Mouse (Mus musculus) testis, postnatal 14 days (tissue): ENCODE data around the gene Rnf149.

ENCODE experiments used
- DNase-seq: peaks from one replicate; pipeline ENCODE4 v3.0.0; 2021; ENCODE audit warnings: low spot score

Gene Rnf149

GRCm38 (mm10) chr1:39575778-39576375, 1.3 kb downstream of the Rnf149 start:
- no peak for DNase-seq

GRCm38 (mm10) chr1:39573890-39574289, 3.3 kb downstream of the Rnf149 start:
- no peak for DNase-seq

- DNase-seq = no peak
Observed at GRCm38 (mm10) chr1:39571653-39572052, 5.6 kb downstream of the Rnf149 start.

GRCm38 (mm10) chr1:39568079-39568478, 9.1 kb downstream of the Rnf149 start:
- no peak for DNase-seq

DNA sequence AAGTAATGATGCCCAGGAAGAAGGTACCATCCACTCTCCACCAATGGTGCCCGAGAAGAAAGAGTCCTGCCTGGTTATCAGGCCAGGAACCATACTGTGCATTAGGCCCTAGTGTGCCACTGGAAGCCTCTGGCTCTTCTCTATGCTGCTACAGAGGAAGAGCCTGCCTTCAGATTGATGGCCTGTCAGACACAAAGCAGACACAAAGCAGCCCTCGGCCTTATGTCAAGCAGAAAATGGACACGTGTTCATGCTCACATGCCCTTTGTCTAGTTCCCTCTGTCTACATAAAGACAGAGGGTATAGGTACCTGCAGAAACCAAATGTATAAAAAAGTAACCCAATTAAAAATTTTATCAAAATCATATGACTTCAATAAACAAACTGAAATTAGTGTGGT, 12.6 kb downstream of the Rnf149 start:
- DNase-seq = no peak

DNA sequence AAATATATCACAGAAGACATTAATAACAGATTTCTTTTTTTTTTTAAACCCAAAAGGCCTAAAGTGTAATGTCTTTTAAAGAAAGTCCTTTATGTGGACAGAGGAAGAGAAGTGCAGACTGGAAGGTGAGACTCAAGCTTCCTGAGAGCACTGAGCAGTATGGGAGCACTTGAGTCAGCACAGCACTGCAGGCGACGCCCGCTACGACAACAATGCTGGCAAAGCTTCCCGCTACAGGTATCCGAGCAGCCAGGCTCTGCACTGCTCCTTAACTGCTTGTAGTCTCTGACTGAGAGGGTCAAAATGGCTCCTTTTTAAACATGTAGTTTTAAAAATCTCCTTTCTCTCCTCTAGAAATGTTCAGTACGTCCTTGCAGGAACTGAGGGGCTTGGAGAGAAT, 14.0 kb downstream of the Rnf149 start:
- no peak for DNase-seq

DNA sequence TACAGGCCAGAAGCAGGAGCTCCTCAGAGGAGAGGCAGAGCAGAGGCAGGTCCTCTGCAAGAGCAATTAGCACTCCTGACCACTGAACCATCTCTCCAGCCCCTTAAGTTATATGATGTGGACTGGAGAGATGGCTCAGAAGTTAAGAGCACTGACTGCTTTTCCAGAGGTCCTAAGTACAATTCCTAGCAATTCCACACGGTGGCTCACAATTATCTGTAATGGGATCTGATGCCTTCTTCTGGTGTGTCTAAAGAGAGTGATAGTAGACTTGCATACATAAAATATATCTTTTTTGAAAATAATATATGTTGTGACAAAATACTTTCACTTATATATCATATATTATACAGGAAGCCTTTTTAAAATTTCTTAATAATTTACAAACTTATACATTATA, 15.3 kb downstream of the Rnf149 start:
- no peak for DNase-seq

DNA sequence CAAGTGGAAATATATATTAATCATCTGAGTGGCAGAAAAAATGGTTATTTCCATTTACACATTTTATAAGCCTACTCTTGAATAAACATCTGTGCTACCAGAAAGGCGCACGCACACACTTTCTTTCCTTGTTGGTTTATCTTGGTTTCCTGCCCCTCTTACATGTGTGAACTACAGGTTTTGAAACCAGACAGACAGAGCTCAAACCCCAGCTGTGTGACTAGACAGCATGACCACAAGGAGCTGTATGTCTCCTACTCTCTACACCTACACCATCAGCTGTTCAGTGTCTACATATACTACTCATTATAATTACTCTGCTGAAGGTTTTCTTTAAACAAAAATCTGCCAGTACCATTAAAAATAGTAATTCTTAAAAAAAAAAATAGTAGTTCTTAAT, 18.2 kb downstream of the Rnf149 start:
- DNase-seq = no peak

- DNase-seq = no peak
Observed at GRCm38 (mm10) chr1:39555556-39556415, 21.4 kb downstream of the Rnf149 start.

DNA sequence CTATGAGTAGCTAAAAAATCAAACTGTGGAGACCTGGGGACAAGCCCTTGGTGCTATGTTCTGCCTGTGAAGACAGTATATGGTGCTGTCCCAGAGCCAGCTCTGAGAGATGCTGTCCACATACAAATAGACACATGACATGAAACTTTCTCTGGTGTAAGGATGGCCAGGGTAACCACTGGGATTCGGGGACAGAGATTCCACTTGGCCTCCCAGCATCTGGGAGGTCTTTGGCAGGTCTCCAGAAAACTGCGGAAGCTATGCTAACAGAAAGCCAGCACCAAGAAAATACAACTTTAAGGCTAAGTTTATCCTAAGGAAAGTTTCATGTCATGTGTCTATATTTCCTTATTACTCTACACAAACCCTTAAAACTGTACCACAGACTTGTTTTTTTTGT, 27.4 kb downstream of the Rnf149 start:
- DNase-seq = no peak

DNA sequence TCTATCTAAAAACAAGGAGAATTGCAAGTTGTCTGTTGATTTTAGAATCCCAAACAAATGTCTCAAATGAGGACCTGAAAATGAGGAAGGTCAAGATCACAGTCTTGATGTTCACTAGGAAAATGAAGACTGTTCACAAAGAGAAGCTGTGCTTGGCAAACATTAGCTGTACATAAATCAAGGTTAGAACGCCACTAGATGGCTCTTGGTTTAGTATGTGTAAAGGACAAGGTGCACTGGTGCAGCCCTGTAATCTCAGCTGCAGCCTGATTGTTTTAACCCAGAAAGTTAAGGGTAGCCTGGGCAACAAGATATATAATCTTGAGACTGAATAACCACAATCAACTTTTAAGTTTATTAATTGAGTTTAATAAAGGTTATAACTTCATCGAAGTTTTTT, 30.0 kb downstream of the Rnf149 start:
- no peak for DNase-seq

DNA sequence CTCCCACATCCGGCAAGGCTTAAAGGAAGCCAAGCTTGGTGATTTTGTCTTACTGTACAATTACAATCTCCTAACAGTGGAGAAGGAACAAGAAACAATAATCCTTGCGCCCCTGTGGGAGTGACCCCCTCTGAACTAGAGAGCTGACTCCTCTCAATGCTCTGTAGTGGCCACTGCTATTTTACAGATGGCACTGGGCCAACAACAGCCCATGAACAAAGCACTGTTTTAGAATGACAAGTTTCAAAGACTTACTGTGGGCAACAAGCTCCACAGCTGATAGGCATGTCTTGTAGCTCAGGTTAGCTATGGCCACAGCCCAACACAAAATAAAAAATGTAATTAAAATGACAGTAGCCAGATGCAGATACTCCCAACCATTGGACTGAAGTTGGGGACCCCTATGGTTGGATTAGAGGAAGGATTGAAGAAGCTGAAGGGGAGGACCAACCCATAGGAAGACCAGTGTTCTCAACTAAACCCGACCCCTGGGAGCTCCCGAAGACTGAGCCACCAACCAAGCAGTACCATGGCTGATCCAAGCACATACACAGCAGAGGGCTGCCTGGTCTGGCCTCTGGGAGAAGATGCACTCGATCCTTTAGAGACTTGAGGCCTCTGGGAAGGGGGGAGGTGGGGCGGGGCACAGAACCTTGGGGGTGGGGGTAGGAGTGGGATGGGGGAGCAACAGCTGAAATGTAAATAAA, 30.9 kb downstream of the Rnf149 start:
- DNase-seq = no peak

- DNase-seq = no peak
Observed at GRCm38 (mm10) chr1:39545589-39545988, 31.6 kb downstream of the Rnf149 start.

GRCm38 (mm10) chr1:39540592-39540991, 36.6 kb downstream of the Rnf149 start:
- no peak for DNase-seq

DNA sequence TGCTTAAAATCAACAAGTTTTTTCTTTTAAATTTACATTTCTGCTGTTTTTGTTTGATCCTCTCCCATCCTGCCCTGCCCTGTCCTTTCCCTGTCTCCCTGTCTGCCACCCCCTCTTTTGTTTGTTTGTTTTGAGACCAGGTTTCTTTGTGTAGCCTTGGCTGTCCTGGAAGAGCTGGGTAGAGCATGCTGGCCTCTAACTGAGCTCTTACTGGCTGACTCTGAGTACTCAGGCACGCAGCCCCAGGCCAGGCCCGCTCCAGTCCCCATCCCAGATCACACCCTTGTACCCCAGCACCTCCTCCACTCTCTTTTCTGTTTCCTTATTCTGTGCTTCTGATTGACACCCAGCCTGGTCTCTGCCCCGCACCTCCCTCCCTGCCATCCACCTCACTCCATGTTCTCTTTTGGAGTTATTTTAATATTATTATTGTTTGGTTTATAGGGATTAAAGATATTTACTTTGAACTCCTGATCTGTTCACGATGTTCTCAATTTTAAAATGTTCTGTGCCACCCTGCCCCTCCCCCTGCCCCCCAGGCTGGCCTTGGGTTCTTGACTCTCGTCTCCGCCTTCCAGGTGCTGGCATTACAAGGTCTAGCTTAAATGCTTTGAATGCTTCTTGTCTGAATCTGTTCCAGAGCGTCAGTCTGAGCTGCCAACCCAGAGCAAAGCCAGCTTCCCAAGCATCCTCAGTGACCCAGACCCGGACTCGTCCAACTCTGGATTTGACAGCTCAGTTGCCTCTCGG, 39.4 kb downstream of the Rnf149 start:
- DNase-seq = no peak

DNA sequence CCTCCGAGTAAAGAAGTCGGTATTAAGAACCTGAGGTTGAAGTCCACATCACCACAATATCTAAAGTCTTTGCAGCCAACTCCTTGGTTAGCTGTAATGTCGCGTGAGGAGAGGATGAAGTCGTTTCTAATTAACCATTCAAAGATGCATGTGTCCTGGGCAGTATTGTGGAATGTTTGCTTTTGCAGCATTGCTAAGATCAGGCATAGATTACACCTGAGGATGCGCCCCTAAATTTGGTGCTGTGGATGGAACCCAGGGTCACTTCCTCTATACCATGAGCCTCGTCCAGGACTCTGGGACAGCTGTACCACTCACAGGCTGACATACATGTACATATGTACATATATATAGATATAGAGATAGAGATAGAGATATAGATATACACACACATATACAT, 40.5 kb downstream of the Rnf149 start:
- no peak for DNase-seq

GRCm38 (mm10) chr1:39535515-39536311, 41.5 kb downstream of the Rnf149 start:
- DNase-seq = peak; percentile 98

DNA sequence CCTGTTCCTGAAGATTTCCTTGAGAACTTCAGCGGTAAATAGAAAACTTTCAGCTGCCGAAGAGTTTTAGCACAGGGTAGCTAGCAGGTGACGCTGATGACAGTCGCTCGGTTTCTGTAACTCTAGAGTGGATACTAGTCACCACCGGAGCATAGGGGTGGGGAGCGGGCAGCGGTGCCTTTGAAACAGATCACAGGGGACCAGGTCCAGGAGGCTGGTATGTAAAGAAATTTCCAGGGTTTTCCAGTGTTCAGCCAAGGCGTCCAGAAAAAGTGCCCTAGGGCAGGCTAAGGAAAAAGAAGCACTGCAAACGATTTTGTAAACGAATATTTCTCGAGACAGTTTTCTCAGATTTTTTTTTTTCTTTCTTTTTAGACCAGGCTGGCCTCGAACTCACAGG, 42.4 kb downstream of the Rnf149 start, which contains the start of gene Cnot11:
TSS of gene Cnot11 (plus strand) at position 162 of the 400 bp plus-strand sequence.
- no peak for DNase-seq

- DNase-seq = no peak
Observed at GRCm38 (mm10) chr1:39533917-39534316, 43.3 kb downstream of the Rnf149 start.

GRCm38 (mm10) chr1:39531036-39531435, 46.2 kb downstream of the Rnf149 start:
- no peak for DNase-seq

DNA sequence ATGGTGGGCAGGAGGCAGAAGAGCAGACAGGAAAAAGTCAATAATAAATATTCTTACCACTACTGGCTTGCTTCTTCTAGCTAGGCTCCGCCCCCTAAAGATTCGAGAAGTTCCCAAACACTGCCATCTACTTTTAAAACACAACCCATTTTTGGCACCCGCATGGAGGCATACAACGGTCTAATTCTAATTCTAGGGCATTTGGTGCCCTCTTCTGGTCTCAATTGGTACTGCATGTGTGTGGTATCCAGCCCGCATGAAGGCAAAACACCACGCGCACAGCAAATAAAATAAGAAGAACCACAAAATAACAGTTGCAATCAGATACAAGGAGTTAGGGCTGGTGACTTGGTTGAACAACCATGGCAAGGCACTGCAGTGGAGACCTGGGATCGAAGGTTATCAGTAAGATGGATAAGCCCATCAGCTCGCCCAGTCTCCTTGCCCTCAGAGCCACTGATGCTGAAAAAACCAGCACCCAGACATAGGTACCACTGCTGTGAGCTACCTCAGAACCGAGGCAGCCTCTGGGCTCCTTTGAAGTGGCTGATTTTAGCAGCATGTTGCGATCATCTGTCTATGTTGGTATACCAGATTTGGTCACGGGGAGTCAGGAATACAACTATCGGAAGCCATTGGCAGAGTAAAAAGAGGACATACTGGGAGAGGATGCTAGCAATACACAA, 46.8 kb downstream of the Rnf149 start:
- peak; percentile 59 for DNase-seq
